Mouse (Mus musculus) midbrain, postnatal 0 days (tissue): ENCODE results near the gene Snupn. TPM values are rescaled to one million over a fixed set of nuclear protein-coding genes. Genes with fewer than 3 reads are reported as not detected.

Experiments used
- ATAC-seq: fragments of 200-750 bp; cut with Nextera tagmentation; 2 replicates; pipeline ENCODE4 v1.8.0; 2017; ENCODE audit warnings: moderate number of reproducible peaks, mild to moderate bottlenecking, moderate TSS enrichment, moderate library complexity; ENCODE audit not compliant: low FRiP score
- DNase-seq: peaks from one replicate; pipeline ENCODE4 v3.0.0-alpha.2; 2015; ENCODE audit warnings: low spot score
- H3K27ac ChIP-seq: fragments of 300-500 bp; sonication (generic); 2 replicates; pipeline ENCODE4 v1.5.1; 2014; ENCODE audit warnings: low read depth, mild to moderate bottlenecking, low read length, mixed read lengths
- H3K27me3 ChIP-seq: fragments of 300-500 bp; sonication (generic); 2 replicates; pipeline ENCODE4 v1.6.1; 2014; ENCODE audit warnings: low read length, control low read depth, mixed read lengths; ENCODE audit not compliant: insufficient read depth
- H3K36me3 ChIP-seq: fragments of 300-500 bp; sonication (generic); 2 replicates; pipeline ENCODE4 v1.6.1; 2014; ENCODE audit warnings: low read length, control low read depth, mixed read lengths; ENCODE audit not compliant: insufficient read depth
- H3K4me1 ChIP-seq: fragments of 300-500 bp; sonication (generic); 2 replicates; pipeline ENCODE4 v1.6.1; 2014; ENCODE audit warnings: mild to moderate bottlenecking, control low read depth, antibody characterized with exemption, low read length, mixed read lengths; ENCODE audit not compliant: insufficient read depth
- H3K4me2 ChIP-seq: fragments of 300-500 bp; sonication (generic); 2 replicates; pipeline ENCODE4 v1.6.1; 2014; ENCODE audit warnings: low read depth, mild to moderate bottlenecking, low read length, mixed read lengths; ENCODE audit not compliant: poor library complexity, severe bottlenecking
- H3K4me3 ChIP-seq: fragments of 300-500 bp; sonication (generic); 2 replicates; pipeline ENCODE4 v1.5.1; 2014; ENCODE audit warnings: low read depth, mild to moderate bottlenecking, low read length, moderate library complexity
- H3K9ac ChIP-seq: fragments of 300-500 bp; sonication (generic); replicated peaks from 2 replicates; pipeline ENCODE4 v1.6.1; 2014; ENCODE audit warnings: mild to moderate bottlenecking, low read length, moderate library complexity, mixed read lengths; ENCODE audit not compliant: poor library complexity, severe bottlenecking
- H3K9me3 ChIP-seq: fragments of 300-500 bp; sonication (generic); 2 replicates; pipeline ENCODE4 v1.6.1; 2016; ENCODE audit warnings: low read length, control low read depth
- CTCF ChIP-seq: IDR thresholded peaks from 2 replicates; pipeline ENCODE4 v1.5.1; 2016; ENCODE audit warnings: antibody characterized with exemption, mild to moderate bottlenecking
- WGBS: fragments of 180-500 bp; shearing (Covaris S2); extraction: QIAGEN DNeasy Blood & Tissue Kit; methylation state at CpG from one replicate; pipeline ENCODE4 v1.1.7; 2014; 5-methylcytosine and 5-hydroxymethylcytosine counted together
- polyA plus RNA-seq: library from polyadenylated mRNA; unstranded; fragments of >200 nt; fragmentation: Nextera tagmentation; extraction: Ambion mirVana; gene quantifications from 2 replicates; pipeline ENCODE4 v1.2.1, GENCODE M21; 2015
- total RNA-seq: library from RNA; depleted of rRNA; stranded (reverse); fragments of >200 nt; gene quantifications from 2 replicates; pipeline ENCODE4 v1.2.3, GENCODE M21; 2014

Gene Snupn
- total and polyA plus RNA-seq, 2 experiments from 2014 or later: 12.7 to 20.5 TPM

DNA sequence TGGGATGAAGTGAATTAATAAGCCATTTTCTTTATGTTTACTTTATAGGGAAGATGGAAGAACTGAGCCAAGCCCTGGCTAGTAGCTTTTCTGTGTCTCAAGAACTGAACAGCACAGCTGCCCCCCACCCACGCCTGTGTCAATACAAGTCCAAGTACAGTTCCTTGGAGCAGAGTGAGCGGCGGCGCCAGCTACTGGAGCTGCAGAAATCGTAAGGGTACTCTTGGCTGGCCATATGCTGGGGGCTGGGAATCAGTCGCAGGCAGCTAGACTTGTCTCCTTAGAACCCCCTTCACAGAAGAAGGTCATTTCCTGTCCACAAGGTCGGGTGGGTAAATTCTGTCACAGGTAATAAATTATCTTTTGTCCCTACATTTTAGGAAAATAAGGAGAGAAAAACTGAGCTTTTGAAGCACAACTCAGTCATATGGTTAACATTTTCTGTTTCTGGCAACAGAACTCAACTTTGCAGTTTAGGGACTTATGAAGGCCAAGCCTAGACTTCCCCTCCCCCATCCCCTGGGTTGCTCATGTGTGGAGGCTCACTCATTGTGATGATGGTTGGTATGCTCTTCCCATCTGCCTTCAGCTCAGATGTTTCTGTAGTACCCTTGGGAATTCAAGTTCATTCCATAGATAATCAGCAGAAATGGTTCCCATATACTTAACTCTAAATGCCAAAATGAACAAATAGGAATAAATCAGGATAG lies 6.4 kb downstream of the Snupn start:
- DNase-seq (no peak), ATAC-seq (no peak)
- Histone ChIP-seq H3K9me3 (no peaks in the 10 kb centered on the region), H3K9ac (no peak overlapping the region), H3K27ac (no peak overlapping the region), H3K4me1 (no peaks in the 10 kb centered on the region), H3K36me3 (no peaks in the 10 kb centered on the region), H3K4me2 (no peak overlapping the region), H3K4me3 (no peak overlapping the region), H3K27me3 (no peaks in the 10 kb centered on the region)
- 85% methylated on average over 7 of the region's 7 CpGs for WGBS
- TF ChIP-seq CTCF: no peak

DNA sequence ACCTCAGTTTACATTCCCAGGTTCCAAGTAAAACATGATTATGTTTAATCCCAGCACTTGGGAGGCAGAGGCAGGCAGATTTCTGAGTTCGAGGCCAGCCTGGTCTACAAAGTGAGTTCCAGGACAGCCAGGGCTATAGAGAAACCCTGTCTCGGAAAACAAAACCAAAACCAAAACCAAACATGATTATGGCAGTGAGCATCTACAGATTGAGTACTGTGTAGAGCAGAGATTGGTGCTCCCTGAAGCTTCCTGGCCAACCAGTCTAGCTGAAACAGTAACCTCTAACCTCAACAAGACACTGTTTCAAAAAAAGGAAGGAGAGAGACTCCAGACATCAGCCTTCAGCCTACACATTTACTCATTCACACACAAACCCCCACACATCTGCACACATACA lies 8.0 kb downstream of the Snupn start:
- Histone ChIP-seq H3K4me2 (no peak overlapping the region), H3K9ac (no peak overlapping the region), H3K4me3 (no peak overlapping the region), H3K27me3 (no peaks in the 10 kb centered on the region), H3K9me3 (no peaks in the 10 kb centered on the region), H3K27ac (no peak overlapping the region), H3K36me3 (peaks cover 7% of the 10 kb centered on the region), H3K4me1 (no peaks in the 10 kb centered on the region)
- DNase-seq (no peak), ATAC-seq (no peak)
- TF ChIP-seq CTCF: no peak
- 96% methylated on average over 2 of the region's 2 CpGs for WGBS

DNA sequence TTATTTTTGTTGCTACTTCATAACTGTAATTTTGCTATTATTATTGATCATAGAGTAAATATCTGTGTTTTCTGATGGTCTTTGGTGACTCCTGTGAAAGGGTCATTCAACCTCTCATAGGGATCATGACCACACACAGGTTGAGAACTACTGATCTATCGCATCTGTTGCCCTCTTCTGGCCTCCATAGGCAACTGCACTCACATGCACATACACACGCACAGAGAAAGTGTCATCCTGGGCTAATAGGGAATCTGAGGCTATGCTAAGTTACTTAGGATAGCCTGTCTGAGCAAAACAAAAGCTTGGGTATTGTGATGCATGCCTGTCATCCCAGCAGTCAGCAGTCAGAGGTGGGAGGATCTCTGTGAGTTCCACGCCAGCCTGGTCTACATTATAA lies 10.9 kb downstream of the Snupn start:
- H3K27me3 ChIP-seq: no peaks in the 10 kb centered on the region
- H3K27ac ChIP-seq: no peak overlapping the region
- H3K36me3 ChIP-seq: peaks cover 9% of the 10 kb centered on the region
- WGBS: 96% methylated on average over 3 of the region's 3 CpGs
- no peak overlapping the region for H3K4me3 ChIP-seq
- no peak for ATAC-seq
- H3K9me3 ChIP-seq: no peaks in the 10 kb centered on the region
- DNase-seq: no peak
- no peak; the same call in 1 of the 2 replicates for TF ChIP-seq CTCF
- no peak overlapping the region for H3K4me2 ChIP-seq
- no peaks in the 10 kb centered on the region for H3K4me1 ChIP-seq
- no peak overlapping the region for H3K9ac ChIP-seq

DNA sequence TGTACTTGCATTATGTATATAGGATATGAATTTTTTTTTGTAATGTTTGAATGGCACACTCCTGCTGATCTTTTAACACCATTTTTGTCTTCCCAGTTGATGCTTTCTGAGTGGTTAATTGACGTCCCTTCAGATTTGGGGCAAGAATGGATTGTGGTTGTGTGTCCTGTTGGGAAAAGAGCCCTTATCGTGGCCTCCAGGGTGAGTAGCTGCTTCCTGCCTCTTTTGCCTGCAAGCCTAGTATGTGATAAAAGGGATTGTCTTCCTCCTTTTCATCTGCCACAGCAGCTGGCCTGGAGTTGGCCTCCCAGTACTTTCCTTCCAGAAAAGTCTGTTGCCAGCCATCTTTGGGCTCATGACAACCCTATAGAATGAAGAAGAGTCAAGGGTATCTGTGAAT lies 19.5 kb downstream of the Snupn start:
- ATAC-seq: no peak
- 82% methylated on average over 2 of the region's 2 CpGs for WGBS

DNA sequence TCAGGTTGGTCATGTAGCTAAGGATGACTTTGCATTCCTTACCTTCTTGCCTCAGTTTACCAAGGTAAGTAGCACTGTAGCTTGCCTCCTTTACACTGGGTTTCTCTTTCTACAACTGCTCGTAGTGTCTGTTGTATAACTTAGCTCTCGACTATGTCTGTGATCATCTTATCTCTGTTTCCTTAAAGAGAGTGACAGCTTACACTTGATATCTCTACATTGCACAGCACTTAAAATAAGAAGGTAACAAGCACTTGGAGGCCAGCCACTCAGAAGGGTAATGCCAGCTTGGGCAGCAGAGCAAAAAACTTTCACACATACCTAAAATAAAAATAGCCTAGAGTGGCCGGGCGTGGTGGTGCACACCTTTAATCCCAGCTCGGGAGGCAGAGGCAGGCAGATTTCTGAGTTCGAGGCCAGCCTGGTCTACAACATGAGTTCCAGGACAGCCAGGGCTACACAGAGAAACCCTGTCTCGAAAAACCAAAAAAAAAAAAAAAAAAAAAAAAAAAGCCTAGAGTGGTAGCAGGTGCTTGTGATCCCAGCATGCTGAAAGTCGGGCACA lies 23.4 kb downstream of the Snupn start:
- no peak for DNase-seq
- H3K27me3 ChIP-seq: no peaks in the 10 kb centered on the region
- TF ChIP-seq CTCF: no peak
- no peak overlapping the region for H3K4me2 ChIP-seq
- WGBS: 93% methylated on average over 7 of the region's 8 CpGs
- ATAC-seq: no peak
- 0 out of 2 replicates have a peak, but pooled peaks cover 8% of the 10 kb centered on the region for H3K36me3 ChIP-seq
- no peaks in the 10 kb centered on the region for H3K9me3 ChIP-seq
- H3K9ac ChIP-seq: no peak overlapping the region
- no peak overlapping the region for H3K27ac ChIP-seq
- no peak overlapping the region for H3K4me3 ChIP-seq
- H3K4me1 ChIP-seq: no peaks in the 10 kb centered on the region

More for the DNA sequence above, 19.5 kb downstream of the Snupn start:
- Histone ChIP-seq H3K9ac (no peak overlapping the region), H3K36me3 (peaks cover 10% of the 10 kb centered on the region; the same call in 1 of the 2 replicates), H3K27ac (no peak overlapping the region), H3K9me3 (no peaks in the 10 kb centered on the region), H3K4me3 (no peak overlapping the region), H3K4me1 (no peaks in the 10 kb centered on the region), H3K27me3 (no peaks in the 10 kb centered on the region), H3K4me2 (no peak overlapping the region)
- no peak for DNase-seq
- no peak for TF ChIP-seq CTCF

DNA sequence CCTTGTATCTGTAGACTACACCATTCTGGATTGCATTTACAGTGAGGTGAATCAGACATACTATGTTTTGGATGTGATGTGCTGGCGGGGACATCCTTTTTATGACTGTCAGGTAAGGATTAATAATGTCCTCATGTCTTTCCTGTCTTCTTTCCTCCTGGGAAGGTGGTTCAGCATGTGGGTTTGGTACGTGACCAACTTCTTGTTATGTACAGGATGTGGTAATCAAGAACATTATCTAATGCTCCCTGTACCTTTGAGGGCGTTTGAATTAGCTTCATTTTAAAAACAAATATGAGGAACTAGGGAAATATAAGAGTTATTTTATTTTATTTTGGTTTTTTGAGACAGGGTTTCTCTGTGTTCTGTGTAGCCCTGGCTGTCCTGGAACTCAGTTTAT lies 24.5 kb downstream of the Snupn start:
- no peak overlapping the region for H3K4me2 ChIP-seq
- H3K27me3 ChIP-seq: no peaks in the 10 kb centered on the region
- H3K9me3 ChIP-seq: no peaks in the 10 kb centered on the region
- no peak overlapping the region for H3K9ac ChIP-seq
- 0 out of 2 replicates have a peak, but pooled peaks cover 2% of the 10 kb centered on the region for H3K36me3 ChIP-seq
- H3K4me1 ChIP-seq: no peaks in the 10 kb centered on the region
- DNase-seq (no peak), ATAC-seq (no peak)
- H3K4me3 ChIP-seq: no peak overlapping the region
- 85% methylated on average over 3 of the region's 3 CpGs for WGBS
- no peak for TF ChIP-seq CTCF
- no peak overlapping the region for H3K27ac ChIP-seq
